8 mouse cellular contexts compared by ENCODE assay signal in the genomic region with DNA sequence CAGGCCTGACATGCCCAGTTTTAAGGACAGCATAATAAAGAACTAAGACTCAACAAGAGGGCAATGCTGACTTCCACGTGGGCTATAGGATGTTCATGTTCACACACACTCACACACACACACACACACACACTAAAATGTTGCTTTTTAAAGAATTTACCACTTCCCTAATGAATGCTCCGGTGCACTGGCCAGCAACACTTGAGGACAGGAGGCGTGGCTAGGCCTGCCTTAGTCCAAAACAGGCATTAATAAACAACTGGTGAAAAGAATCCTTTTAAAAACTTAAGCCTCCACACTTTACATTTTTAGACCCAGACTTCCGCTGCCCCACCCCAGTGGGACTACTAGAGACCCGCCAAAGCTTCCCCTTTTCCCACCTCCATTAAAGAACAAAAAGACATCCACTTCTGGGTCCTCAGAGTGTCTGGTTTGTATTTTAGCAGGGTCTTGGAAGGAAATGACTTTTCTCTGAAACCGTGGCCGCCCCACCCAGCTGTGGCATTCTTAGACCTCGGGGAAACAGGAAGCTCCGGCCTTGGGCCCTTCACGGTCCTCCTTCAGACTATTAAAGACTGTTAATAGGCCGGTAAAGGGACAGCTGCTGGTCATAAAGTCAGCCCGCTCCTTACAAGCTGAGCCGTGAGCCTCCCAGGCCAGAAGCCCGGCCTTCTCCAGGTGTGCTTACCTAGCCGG. TPM values are rescaled to one million over a fixed set of nuclear protein-coding genes. Genes with fewer than 3 reads are reported as not detected.
A peak's percentile ranks its signal among the peaks of the same experiment; 100 is the strongest.
DNase-seq lines count a peak whose midpoint lies in the region; ATAC-seq and TF ChIP-seq lines count a peak whose summit lies in the region.

No protein-coding gene starts in this region.

- WGBS in intestine, postnatal 0 days, result 11% methylated on average over 15 of the region's 15 CpGs
- WGBS in lung, adult 2 months, result 4% methylated on average over 15 of the region's 15 CpGs
- 8% methylated on average over 15 of the region's 15 CpGs for WGBS in neural tube, embryonic 15.5 days

- TF ChIP-seq CTCF in intestine, postnatal 0 days (IDR thresholded peaks at IDR 0.05; ENCODE audit: low read depth), result no peak
- TF ChIP-seq CTCF in lung, adult 2 months (IDR thresholded peaks at IDR 0.05; ENCODE audit: insufficient read depth, low read length), result no peak

- H3K4me2 ChIP-seq in intestine, postnatal 0 days (replicated peaks; ENCODE audit: low read depth), result peak overlapping the region; percentile 61
- H3K4me2 ChIP-seq in neural tube, embryonic 15.5 days, result peak overlapping the region; percentile 45

- peaks cover 4% of the 10 kb centered on the region; the same call in 1 of the 2 replicates for H3K4me1 ChIP-seq in intestine, postnatal 0 days (replicated peaks; ENCODE audit: control insufficient read depth, insufficient read depth, low read length)
- H3K4me1 ChIP-seq in lung, adult 2 months (ENCODE audit: control insufficient read depth, insufficient read depth, low read length), result peaks cover 15% of the 10 kb centered on the region
- H3K4me1 ChIP-seq in neural tube, embryonic 15.5 days, result peaks cover 34% of the 10 kb centered on the region

- H3K27ac ChIP-seq in intestine, postnatal 0 days (ENCODE audit: low read depth, low read length), result peak overlapping the region; percentile 67
- peak overlapping the region; percentile 85 for H3K27ac ChIP-seq in neural tube, embryonic 15.5 days (replicated peaks)

- peak; percentile 12; the same call in 1 of the 2 replicates for ATAC-seq in cerebellum, adult (ENCODE audit: insufficient number of reproducible peaks, low FRiP score, low TSS enrichment)
- ATAC-seq in intestine, postnatal 0 days, result peak; percentile 74
- no peak for ATAC-seq in neural tube, embryonic 15.5 days (ENCODE audit: low FRiP score)

- H3K9ac ChIP-seq in intestine, postnatal 0 days (ENCODE audit: low read depth, low read length), result peak overlapping the region; percentile 32
- H3K9ac ChIP-seq in neural tube, embryonic 15.5 days (replicated peaks), result no peak overlapping the region; the same call in 1 of the 2 replicates

- no peak for DNase-seq in cerebellum, adult 11 months
- DNase-seq in c-Kit-positive CD71-negative TER-119-negative erythroid progenitor cells, embryonic 14.5 days (ENCODE audit: low read depth), result peak; percentile 59
- DNase-seq in heart, adult 11 months, result peak; percentile 98
- DNase-seq in lung, adult 2 months, result peak; percentile 69
- DNase-seq in cerebellum, postnatal 4 days (ENCODE audit: low spot score in 2 of 2), result no peak

- H3K4me3 ChIP-seq in intestine, postnatal 0 days (ENCODE audit: low read depth, low read length), result peak overlapping the region; percentile 14; the same call in 1 of the 2 replicates
- H3K4me3 ChIP-seq in lung, adult 2 months (replicated peaks; ENCODE audit: extremely low read depth, low read depth, low read length), result peak overlapping the region; percentile 65
- H3K4me3 ChIP-seq in neural tube, embryonic 15.5 days (replicated peaks), result peak overlapping the region; percentile 8

- H3K27me3 ChIP-seq in intestine, postnatal 0 days (replicated peaks; ENCODE audit: control insufficient read depth, insufficient read depth, low read length), result no peaks in the 10 kb centered on the region
- H3K27me3 ChIP-seq in neural tube, embryonic 15.5 days (replicated peaks), result no peaks in the 10 kb centered on the region

- H3K36me3 ChIP-seq in intestine, postnatal 0 days (ENCODE audit: control insufficient read depth, insufficient read depth), result peaks cover 4% of the 10 kb centered on the region; the same call in 1 of the 2 replicates
- H3K36me3 ChIP-seq in neural tube, embryonic 15.5 days, result 0 out of 2 replicates have a peak, but pooled peaks cover 2% of the 10 kb centered on the region

- H3K9me3 ChIP-seq in intestine, postnatal 0 days (ENCODE audit: control insufficient read depth), result no peaks in the 10 kb centered on the region
- H3K9me3 ChIP-seq in neural tube, embryonic 15.5 days (replicated peaks), result no peaks in the 10 kb centered on the region

- no peak; the same call in 1 of the 2 replicates for TF ChIP-seq POLR2A in lung, adult 2 months (IDR thresholded peaks at IDR 0.05; ENCODE audit: borderline replicate concordance, extremely low read depth, low read depth, low read length)

RNA-seq across cellular contexts. Expression of gene Zdhhc18, which starts 9.7 kb away (rescaled TPM):
- polyA plus RNA-seq in intestine, postnatal 0 days (2015; fragmentation: Nextera tagmentation; extraction: Ambion mirVana), result 1.8 and 2.3 TPM in 2 replicates
- 79.1 and 85.6 TPM in 2 replicates for polyA plus RNA-seq in lung, adult 2 months (2012; rRNA removed)
- 4.3 and 7.0 TPM in 2 replicates for polyA plus RNA-seq in neural tube, embryonic 15.5 days (2015; fragmentation: Nextera tagmentation; extraction: Ambion mirVana)

RNA-seq across cellular contexts. Expression of gene Pigv, which starts 12.8 kb away (rescaled TPM):
- 10.7 and 12.5 TPM in 2 replicates for polyA plus RNA-seq in intestine, postnatal 0 days (2015; fragmentation: Nextera tagmentation; extraction: Ambion mirVana)
- 13.6 and 15.9 TPM in 2 replicates for polyA plus RNA-seq in lung, adult 2 months (2012; rRNA removed)
- 12.4 and 15.7 TPM in 2 replicates for polyA plus RNA-seq in neural tube, embryonic 15.5 days (2015; fragmentation: Nextera tagmentation; extraction: Ambion mirVana)

RNA-seq across cellular contexts. Expression of gene Sfn, which starts 57.7 kb away (rescaled TPM):
- polyA plus RNA-seq in intestine, postnatal 0 days (2015; fragmentation: Nextera tagmentation; extraction: Ambion mirVana), result 34.8 and 37.6 TPM in 2 replicates
- polyA plus RNA-seq in lung, adult 2 months (2012; rRNA removed), result 13.0 and 107 TPM in 2 replicates
- 1.7 and 32.5 TPM in 2 replicates for polyA plus RNA-seq in neural tube, embryonic 15.5 days (2015; fragmentation: Nextera tagmentation; extraction: Ambion mirVana)

Comparison
In these comparisons a context has a peak if more than half of its experiments do, and no peak if none do; other contexts are left out.
1. DNase-seq: peak in c-Kit-positive CD71-negative TER-119-negative erythroid progenitor cells, embryonic 14.5 days (single experiment), heart, adult 11 months (single experiment) and lung, adult 2 months (single experiment); none in cerebellum, adult 11 months (single experiment) and cerebellum, postnatal 4 days (0 of 2).
2. H3K4me3 ChIP-seq: peak in every context shown above with its lines; median percentile 65 in lung, adult 2 months; 14 in intestine, postnatal 0 days; 8 in neural tube, embryonic 15.5 days.
3. RNA of gene Zdhhc18, which starts 9.7 kb away (polyA plus RNA-seq): 79.1 to 85.6 TPM in lung, adult 2 months; 4.3 to 7.0 TPM in neural tube, embryonic 15.5 days and 1.8 to 2.3 TPM in intestine, postnatal 0 days; every median in the first group is over 10 times any median in the second.